Mouse (Mus musculus) 416B (cell line): Measurements from ENCODE around the gene Zdhhc19.

Experiments used
- DNase-seq: peaks from one replicate; pipeline ENCODE4 v3.0.0; 2011; ENCODE audit warnings: low read depth

The Zdhhc19 gene

GRCm38 (mm10) chr16:32495965-32496364, at the start of gene Zdhhc19:
TSS of gene Zdhhc19 (plus strand) at chr16:32496265.
- no peak for DNase-seq

- no peak for DNase-seq
Measured at GRCm38 (mm10) chr16:32446563-32447138, 49.4 kb upstream of the Zdhhc19 start.

GRCm38 (mm10) chr16:32449665-32450064, 46.4 kb upstream of the Zdhhc19 start:
- no peak for DNase-seq

- DNase-seq: no peak
Measured at GRCm38 (mm10) chr16:32450133-32450532, 45.9 kb upstream of the Zdhhc19 start.

- no peak for DNase-seq
Measured at GRCm38 (mm10) chr16:32453102-32453501, 43.0 kb upstream of the Zdhhc19 start.

GRCm38 (mm10) chr16:32454646-32455045, 41.4 kb upstream of the Zdhhc19 start:
- DNase-seq: no peak

GRCm38 (mm10) chr16:32456086-32456485, 40.0 kb upstream of the Zdhhc19 start:
- no peak for DNase-seq

- DNase-seq: no peak
Measured at GRCm38 (mm10) chr16:32456761-32457160, 39.3 kb upstream of the Zdhhc19 start.

GRCm38 (mm10) chr16:32457589-32458386, 38.3 kb upstream of the Zdhhc19 start:
- DNase-seq: peak; percentile 90

GRCm38 (mm10) chr16:32460518-32460917, 35.5 kb upstream of the Zdhhc19 start:
- DNase-seq: peak; percentile 62

GRCm38 (mm10) chr16:32461713-32462112, 34.4 kb upstream of the Zdhhc19 start:
- no peak for DNase-seq

GRCm38 (mm10) chr16:32462950-32463349, 33.1 kb upstream of the Zdhhc19 start:
- no peak for DNase-seq

- no peak for DNase-seq
Measured at GRCm38 (mm10) chr16:32463426-32463825, 32.6 kb upstream of the Zdhhc19 start.

- DNase-seq: peak; percentile 51
Measured at GRCm38 (mm10) chr16:32464908-32465307, 31.2 kb upstream of the Zdhhc19 start.

- peak; percentile 96 for DNase-seq
Measured at GRCm38 (mm10) chr16:32468488-32468887, 27.6 kb upstream of the Zdhhc19 start.

GRCm38 (mm10) chr16:32469404-32470105, 26.5 kb upstream of the Zdhhc19 start:
- DNase-seq: peak; percentile 80

GRCm38 (mm10) chr16:32472276-32473015, 23.6 kb upstream of the Zdhhc19 start:
- no peak for DNase-seq

- no peak for DNase-seq
Measured at GRCm38 (mm10) chr16:32477315-32477714, 18.8 kb upstream of the Zdhhc19 start.

GRCm38 (mm10) chr16:32479415-32479814, 16.6 kb upstream of the Zdhhc19 start:
- DNase-seq: no peak

GRCm38 (mm10) chr16:32484431-32484871, 11.6 kb upstream of the Zdhhc19 start:
- no peak for DNase-seq

GRCm38 (mm10) chr16:32485209-32485608, 10.9 kb upstream of the Zdhhc19 start:
- DNase-seq: no peak

GRCm38 (mm10) chr16:32486046-32486445, 10.0 kb upstream of the Zdhhc19 start:
- no peak for DNase-seq
